Mouse (Mus musculus): ENCODE results near the gene Slc6a8.

DNA sequence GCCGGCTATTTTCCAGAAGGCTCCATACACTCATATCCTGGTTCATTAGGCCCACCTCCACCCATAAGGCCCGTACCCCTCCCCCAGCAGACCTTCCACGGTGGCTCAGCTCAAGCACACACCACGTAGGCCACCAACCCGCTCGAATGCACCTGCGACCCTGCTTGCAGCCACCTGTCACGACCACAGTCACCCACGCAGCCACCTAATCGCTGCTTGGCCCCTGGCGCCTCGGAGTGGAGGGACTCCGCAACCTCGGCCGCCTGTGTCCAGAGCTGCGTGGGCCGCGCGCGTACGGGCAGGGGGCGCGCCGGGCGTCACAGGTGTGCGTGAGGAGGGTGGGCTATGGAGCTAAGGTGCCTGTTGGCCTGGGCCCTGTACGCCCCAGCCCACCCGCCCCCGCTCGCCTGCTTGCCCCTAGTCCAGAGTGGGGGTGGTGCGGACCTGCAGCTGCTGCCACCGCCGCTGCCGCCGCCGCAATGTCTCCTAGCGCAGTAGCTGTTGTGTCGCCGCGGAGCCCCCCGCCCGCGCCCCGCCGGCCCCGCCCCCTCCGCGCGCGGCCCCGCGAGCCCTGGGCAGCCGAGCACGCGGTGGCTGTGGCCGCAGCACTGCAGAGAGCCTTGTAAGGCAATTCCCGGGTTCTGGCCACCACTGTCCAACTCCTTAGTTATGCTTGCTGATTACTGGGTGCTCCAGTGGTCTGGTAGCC, 13.2 kb upstream of the Slc6a8 start, which contains the start of gene Pnck:
- TF ChIP-seq POLR2A (IDR thresholded peaks at IDR 0.05; ENCODE audit: low read depth, low read length), result no peak
- TF ChIP-seq CTCF (IDR thresholded peaks at IDR 0.05; ENCODE audit: extremely low read depth, insufficient read length, insufficient replicate concordance, low read depth, low read length), result no peak
